Mouse (Mus musculus) urinary bladder, postnatal 25 days (tissue): ENCODE data around the gene Armt1.
"Not testable (repeated sequence)": the region's sequence is repeated elsewhere in the genome, so short reads cannot be mapped to it uniquely, and the experiment has no call there.

Source experiments
- DNase-seq: peaks from one replicate; pipeline ENCODE4 v3.0.0; 2022; ENCODE audit warnings: low spot score

Armt1 gene

DNA sequence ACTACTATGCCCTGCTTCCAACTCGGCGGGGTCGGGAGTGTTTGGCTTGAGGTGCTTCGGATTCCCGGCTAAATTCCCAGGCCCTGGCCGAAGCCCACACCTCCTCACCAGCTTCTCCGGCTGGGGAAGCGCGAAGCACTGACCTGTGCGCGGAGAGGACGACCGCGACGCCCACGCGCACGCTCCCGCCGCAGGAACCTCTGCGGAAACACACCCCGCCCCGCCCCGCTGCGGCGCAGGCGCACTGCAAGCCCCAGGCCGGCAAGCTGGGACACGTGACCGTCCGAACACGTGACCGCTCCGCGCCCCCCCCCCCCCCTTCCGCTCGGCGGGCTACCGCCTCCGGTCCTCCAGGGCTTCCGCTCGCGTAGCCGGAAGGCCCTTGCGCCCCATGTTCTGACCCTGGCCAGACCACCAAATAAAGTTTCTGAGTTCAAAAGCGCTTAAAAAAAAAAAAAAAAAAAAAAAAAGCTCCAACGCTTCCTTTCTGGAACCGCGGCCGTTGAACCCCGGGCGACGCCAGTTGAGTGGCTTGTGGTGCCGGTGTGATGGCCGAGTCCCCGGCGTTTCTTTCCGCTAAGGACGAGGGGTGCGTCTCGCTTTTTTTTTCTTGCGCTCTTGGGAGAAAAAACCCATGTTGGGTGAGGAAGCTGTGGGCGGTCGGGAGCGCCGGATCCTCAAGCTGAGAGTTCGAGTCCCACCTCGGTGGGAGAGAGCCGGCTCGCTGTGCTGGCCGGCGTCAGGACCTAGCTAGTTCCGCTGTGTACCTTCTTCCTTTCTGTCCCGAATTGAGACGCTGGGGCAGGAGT is at the start of gene Armt1, which contains the start of gene Rmnd1:
Gene Armt1, plus strand, starts transcription at position 345 of the 809 bp plus-strand sequence.
Gene Rmnd1, minus strand, starts transcription at position 266 of the 809 bp plus-strand sequence.
- DNase-seq = peak; percentile 97

GRCm38 (mm10) chr10:4384244-4384643 is 48.0 kb upstream of the Armt1 start:
- no peak for DNase-seq

- peak; percentile 89 for DNase-seq
These were observed 45.4 kb upstream of the Armt1 start for GRCm38 (mm10) chr10:4386609-4387591.

GRCm38 (mm10) chr10:4387701-4388383 is 44.4 kb upstream of the Armt1 start, which contains the start of gene Zbtb2:
Gene Zbtb2, minus strand, starts transcription at chr10:4388108.
- DNase-seq = peak; percentile 37

- DNase-seq = no peak
These were observed 43.9 kb upstream of the Armt1 start for GRCm38 (mm10) chr10:4388384-4388745.

DNA sequence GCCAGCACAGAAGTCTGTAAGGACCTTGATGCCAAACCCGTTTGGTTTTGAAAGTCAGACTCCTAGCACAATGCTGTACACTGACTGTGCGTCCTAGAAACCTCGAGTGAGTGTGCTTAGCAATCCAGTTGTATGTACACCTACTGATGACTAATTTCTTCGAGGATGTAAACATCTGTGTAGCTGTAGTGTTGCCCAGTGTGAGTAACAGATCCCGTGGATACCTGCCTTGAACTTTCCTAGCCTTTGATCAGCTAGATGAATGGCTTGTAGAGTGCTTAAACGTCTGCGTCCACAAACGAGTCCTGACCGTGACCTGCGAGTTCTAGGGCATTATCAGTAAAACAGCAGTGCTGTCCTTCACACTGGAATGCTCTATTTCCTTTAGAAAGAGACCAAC is 43.2 kb upstream of the Armt1 start:
- DNase-seq = no peak

- DNase-seq = no peak
These were observed 42.7 kb upstream of the Armt1 start for GRCm38 (mm10) chr10:4389461-4390112.

DNA sequence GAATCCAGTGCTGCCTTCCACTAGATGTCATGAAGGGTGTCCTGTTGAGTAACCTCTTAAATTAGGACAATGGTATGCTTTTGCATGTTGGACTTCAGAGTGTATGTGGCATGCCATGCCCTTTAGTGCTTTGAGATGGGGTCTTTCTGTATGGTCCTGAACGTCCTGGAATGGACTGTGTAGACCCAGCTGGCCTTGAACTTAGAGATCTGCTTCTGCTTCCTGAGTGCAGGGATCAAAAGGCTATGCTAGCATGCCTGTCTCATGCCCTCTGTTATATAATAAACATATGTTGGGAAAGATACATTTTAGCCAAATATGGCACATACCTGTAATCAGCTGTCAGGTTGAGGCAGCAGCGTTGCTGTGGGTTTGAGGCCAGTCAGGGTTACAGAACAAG is 41.7 kb upstream of the Armt1 start:
- DNase-seq = no peak

DNA sequence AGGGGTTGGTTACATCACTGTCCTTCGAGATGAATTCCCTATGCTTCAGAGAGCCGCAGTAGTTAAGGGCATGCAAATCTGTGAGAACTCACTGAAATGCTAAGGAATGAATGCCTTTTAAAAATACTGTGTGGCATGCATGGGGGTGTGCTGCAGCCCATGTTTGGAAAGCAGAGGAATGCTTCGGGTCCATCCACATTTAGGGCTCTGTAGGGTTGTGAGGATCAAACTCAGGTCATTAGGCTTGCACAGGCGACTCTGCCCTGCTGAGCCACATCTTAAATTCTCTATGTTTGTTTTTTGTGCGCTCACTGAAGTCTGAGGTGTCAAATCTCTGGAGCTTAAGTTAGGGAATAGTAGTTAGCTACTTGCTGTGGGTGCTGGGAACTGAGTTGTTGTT is 41.2 kb upstream of the Armt1 start:
- DNase-seq = no peak

DNA sequence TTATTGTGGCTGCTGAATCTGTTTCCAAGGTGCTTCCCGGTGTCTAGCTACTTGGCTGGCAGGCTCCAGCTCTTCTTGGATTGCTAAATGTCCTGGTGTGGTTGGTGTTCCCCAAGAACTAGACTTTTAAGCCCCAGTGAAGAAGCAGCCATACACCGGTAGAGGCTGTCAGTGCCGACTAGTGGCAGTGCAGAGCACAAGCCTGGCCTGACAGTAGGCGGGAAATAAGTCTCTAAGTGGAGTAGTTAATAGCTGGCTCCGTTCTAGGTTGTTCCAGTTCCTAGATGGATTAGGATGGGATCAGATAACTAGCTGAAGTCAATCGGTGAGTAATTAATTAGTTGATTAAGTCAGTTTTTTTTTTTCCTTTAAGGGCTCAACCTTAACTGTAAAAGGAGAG is 40.4 kb upstream of the Armt1 start:
- no peak for DNase-seq

DNA sequence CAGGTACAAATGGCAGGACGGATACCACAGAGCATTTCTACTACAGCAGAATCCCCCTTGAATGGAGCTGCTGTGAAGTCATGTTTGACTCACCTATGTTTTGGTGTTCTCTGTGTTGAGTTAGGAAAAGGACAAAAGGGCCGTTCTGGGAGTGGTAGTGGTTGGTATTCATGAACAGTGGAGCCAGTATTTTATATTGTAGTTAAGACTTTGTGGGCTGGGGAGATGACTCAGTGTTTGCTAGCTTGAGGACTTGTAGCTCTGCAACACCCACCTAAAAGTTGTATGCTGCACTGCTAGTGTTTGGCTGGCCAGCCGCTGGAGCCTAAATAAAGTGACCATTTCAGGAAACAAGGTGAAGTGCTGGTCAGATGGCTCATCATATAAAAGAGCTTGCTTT is 36.9 kb upstream of the Armt1 start:
- DNase-seq = no peak

DNA sequence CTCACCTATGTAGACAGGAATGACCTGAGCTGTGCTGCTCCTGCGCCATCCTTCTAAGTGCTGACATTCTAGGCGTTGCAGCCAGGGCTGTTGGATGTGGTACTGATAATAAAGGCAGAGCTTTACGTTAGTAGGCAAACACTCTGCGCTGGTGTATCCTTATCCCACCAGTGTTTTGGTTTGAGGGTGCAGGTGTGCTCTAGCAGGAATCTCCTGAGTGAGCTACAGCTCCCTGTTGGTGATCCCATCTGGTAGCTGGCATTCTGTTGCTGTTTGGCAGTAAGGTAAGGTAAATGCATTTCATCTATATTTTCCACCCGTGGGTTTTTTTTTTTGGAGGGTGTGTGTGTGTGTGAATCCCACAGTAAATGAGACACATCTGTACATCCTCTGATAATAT is 34.2 kb upstream of the Armt1 start:
- no peak for DNase-seq

- peak; percentile 26 for DNase-seq
These were observed 27.3 kb upstream of the Armt1 start for GRCm38 (mm10) chr10:4404895-4405491.

DNA sequence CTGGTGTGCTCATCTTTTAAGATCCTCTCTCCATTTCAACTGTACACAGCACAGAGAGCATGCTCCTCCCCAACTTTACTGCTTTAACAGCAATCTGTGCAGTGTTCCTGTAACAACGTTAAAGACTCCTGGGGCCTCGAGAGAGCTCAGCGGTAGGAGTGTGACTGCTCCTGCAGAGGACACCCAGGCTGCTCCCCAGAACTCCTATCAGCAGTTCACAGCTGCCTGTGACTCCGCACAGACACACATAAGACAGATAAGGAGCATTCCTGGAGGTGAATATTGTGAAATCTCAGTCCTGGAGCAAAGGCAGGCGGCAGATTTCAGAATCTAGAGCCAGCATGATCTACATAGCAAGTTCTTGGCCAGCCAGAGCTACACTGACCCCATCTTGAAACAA is 26.8 kb upstream of the Armt1 start:
- DNase-seq = no peak

- no peak for DNase-seq
These were observed 25.1 kb upstream of the Armt1 start for GRCm38 (mm10) chr10:4407191-4407590.

- DNase-seq = no peak
These were observed 7.0 kb upstream of the Armt1 start for GRCm38 (mm10) chr10:4425245-4425644.

GRCm38 (mm10) chr10:4430399-4430798 is 1.9 kb upstream of the Armt1 start:
- DNase-seq = no peak

DNA sequence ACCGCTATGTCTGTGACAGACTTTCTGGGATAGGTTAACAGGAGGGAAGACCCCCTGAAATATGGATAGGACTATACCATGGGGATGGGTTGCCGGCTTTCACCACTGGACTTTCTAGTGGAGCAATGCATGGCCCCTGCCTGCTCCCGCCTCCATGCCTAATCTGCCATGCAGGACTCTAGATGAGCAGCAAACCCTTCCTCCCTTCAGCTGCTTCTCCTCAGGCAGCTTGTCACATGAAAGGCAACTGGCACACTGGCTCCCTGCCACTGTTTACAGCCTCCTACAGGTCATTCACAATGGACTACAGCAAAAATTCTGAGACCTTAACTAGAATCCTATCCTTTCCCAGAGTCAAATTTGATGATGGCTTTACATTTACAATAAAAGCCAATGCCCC is 1.4 kb upstream of the Armt1 start:
- DNase-seq = no peak

DNA sequence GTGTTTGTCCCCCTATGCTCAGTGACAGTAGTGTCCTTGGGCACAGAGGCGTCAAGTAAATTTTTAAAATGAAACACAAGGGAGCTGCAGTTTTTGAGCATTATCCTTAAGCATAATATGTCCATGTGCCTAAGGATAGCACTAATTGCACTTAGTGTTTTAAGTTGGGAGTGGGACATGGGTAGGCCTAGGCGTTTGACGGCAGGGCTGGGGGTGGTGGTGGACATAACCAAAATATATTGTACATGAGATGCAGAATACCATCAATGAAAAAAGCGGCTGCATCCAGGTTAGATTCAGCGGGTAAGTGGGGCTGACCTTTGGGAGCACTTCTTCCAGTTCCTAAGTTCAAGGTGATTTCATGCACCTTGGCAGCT is 533 bp upstream of the Armt1 start:
- no peak for DNase-seq

- no peak for DNase-seq
These were observed 909 bp downstream of the Armt1 start for GRCm38 (mm10) chr10:4432996-4433755.

GRCm38 (mm10) chr10:4433871-4434270 is 1.6 kb downstream of the Armt1 start:
- not testable (repeated sequence) for DNase-seq
